Mouse (Mus musculus): Measurements from ENCODE around the gene Plpp1. TPM values are rescaled to one million over a fixed set of nuclear protein-coding genes. Genes with fewer than 3 reads are reported as not detected.

Plpp1 gene
- total and polyA plus RNA-seq, 2 experiments from 2014 or later: 59.9 to 87.2 TPM

GRCm38 (mm10) chr13:112785305-112785704, 15.3 kb upstream of the Plpp1 start:
- no peaks in the 10 kb centered on the region for H3K9me3 ChIP-seq (ENCODE audit: low read length)
- H3K4me3 ChIP-seq (ENCODE audit: low read depth, low read length): no peak overlapping the region
- no peak overlapping the region for H3K9ac ChIP-seq (replicated peaks; ENCODE audit: low read length, poor library complexity, severe bottlenecking)
- ATAC-seq (ENCODE audit: low FRiP score) (no peak), DNase-seq (ENCODE audit: low spot score) (no peak)
- 78% methylated on average over 7 of the region's 7 CpGs for WGBS
- H3K4me2 ChIP-seq (ENCODE audit: low read depth, low read length, poor library complexity, severe bottlenecking): no peak overlapping the region
- H3K27me3 ChIP-seq (ENCODE audit: insufficient read depth, low read length): no peaks in the 10 kb centered on the region
- H3K36me3 ChIP-seq (ENCODE audit: insufficient read depth, low read length): no peaks in the 10 kb centered on the region
- TF ChIP-seq CTCF (IDR thresholded peaks at IDR 0.05): no peak
- H3K27ac ChIP-seq (ENCODE audit: low read depth, low read length): no peak overlapping the region
- H3K4me1 ChIP-seq (ENCODE audit: insufficient read depth, low read length): no peaks in the 10 kb centered on the region

DNA sequence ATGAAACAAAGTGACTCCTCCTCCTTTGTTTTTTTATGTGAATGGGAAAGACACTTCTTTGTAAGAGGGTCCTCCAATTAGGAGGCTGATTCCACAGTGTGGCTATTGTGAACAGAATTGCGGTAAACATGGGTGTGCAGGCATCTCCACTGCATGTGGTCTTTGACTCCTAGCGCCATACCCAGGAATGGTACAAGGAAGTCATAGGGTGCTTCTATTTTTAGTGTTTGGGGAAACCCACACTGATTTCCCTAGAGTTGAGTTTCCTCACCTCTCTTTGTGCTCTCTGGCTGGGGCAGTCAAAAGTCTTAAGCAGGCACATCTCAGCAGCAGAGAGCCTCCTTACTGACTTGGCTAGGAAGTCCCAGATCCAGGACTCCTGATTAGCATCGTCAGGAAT, 14.4 kb upstream of the Plpp1 start:
- Histone ChIP-seq H3K27me3 (ENCODE audit: insufficient read depth, low read length) (no peaks in the 10 kb centered on the region), H3K36me3 (ENCODE audit: insufficient read depth, low read length) (no peaks in the 10 kb centered on the region), H3K4me3 (ENCODE audit: low read depth, low read length) (no peak overlapping the region), H3K4me1 (ENCODE audit: insufficient read depth, low read length) (no peaks in the 10 kb centered on the region), H3K9ac (replicated peaks; ENCODE audit: low read length, poor library complexity, severe bottlenecking) (no peak overlapping the region), H3K4me2 (ENCODE audit: low read depth, low read length, poor library complexity, severe bottlenecking) (no peak overlapping the region), H3K27ac (ENCODE audit: low read depth, low read length) (no peak overlapping the region), H3K9me3 (ENCODE audit: low read length) (no peaks in the 10 kb centered on the region)
- ATAC-seq (ENCODE audit: low FRiP score): no peak
- WGBS: 61% methylated on average over 3 of the region's 3 CpGs
- TF ChIP-seq CTCF (IDR thresholded peaks at IDR 0.05): no peak
- DNase-seq (ENCODE audit: low spot score): no peak

- no peak for TF ChIP-seq CTCF (IDR thresholded peaks at IDR 0.05)
- no peak for ATAC-seq (ENCODE audit: low FRiP score)
- H3K9me3 ChIP-seq (ENCODE audit: low read length): no peaks in the 10 kb centered on the region
- H3K27me3 ChIP-seq (ENCODE audit: insufficient read depth, low read length): no peaks in the 10 kb centered on the region
- H3K9ac ChIP-seq (replicated peaks; ENCODE audit: low read length, poor library complexity, severe bottlenecking): no peak overlapping the region
- H3K27ac ChIP-seq (ENCODE audit: low read depth, low read length): no peak overlapping the region
- no peaks in the 10 kb centered on the region for H3K4me1 ChIP-seq (ENCODE audit: insufficient read depth, low read length)
- no peak overlapping the region for H3K4me3 ChIP-seq (ENCODE audit: low read depth, low read length)
- H3K36me3 ChIP-seq (ENCODE audit: insufficient read depth, low read length): no peaks in the 10 kb centered on the region
- 81% methylated on average over 10 of the region's 10 CpGs for WGBS
- no peak for DNase-seq (ENCODE audit: low spot score)
- H3K4me2 ChIP-seq (ENCODE audit: low read depth, low read length, poor library complexity, severe bottlenecking): no peak overlapping the region
Observed at GRCm38 (mm10) chr13:112786942-112787533, 13.6 kb upstream of the Plpp1 start.

GRCm38 (mm10) chr13:112790774-112791173, 9.8 kb upstream of the Plpp1 start:
- Histone ChIP-seq H3K9ac (replicated peaks; ENCODE audit: low read length, poor library complexity, severe bottlenecking) (no peak overlapping the region), H3K27me3 (ENCODE audit: insufficient read depth, low read length) (no peaks in the 10 kb centered on the region), H3K36me3 (ENCODE audit: insufficient read depth, low read length) (no peaks in the 10 kb centered on the region), H3K9me3 (ENCODE audit: low read length) (no peaks in the 10 kb centered on the region), H3K4me2 (ENCODE audit: low read depth, low read length, poor library complexity, severe bottlenecking) (no peak overlapping the region), H3K4me3 (ENCODE audit: low read depth, low read length) (no peak overlapping the region), H3K27ac (ENCODE audit: low read depth, low read length) (no peak overlapping the region), H3K4me1 (ENCODE audit: insufficient read depth, low read length) (no peaks in the 10 kb centered on the region)
- DNase-seq (ENCODE audit: low spot score) (no peak), ATAC-seq (ENCODE audit: low FRiP score) (no peak)
- WGBS: 78% methylated on average over 5 of the region's 5 CpGs
- no peak for TF ChIP-seq CTCF (IDR thresholded peaks at IDR 0.05)

DNA sequence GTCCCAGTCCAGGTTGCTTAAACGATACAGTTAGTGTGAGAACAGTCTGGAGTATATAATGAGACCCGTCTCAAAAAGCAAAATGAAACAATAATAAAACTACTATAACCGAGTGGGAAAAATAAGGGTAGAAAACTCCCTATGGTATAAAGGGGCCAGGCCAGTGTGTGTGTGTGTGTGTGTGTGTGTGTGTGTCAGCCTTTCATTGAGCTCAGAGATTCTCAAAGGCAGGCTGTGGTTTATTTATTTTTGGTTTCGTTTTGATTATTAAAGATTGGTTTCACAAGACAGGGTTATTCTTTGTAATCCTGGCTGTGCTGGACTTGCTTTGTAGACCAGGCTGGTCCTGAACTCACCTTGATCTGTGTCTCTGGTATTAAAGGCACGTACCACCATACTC, 8.7 kb upstream of the Plpp1 start:
- Histone ChIP-seq H3K27me3 (ENCODE audit: insufficient read depth, low read length) (no peaks in the 10 kb centered on the region), H3K4me2 (ENCODE audit: low read depth, low read length, poor library complexity, severe bottlenecking) (no peak overlapping the region), H3K4me3 (ENCODE audit: low read depth, low read length) (no peak overlapping the region), H3K9ac (replicated peaks; ENCODE audit: low read length, poor library complexity, severe bottlenecking) (no peak overlapping the region), H3K27ac (ENCODE audit: low read depth, low read length) (no peak overlapping the region), H3K4me1 (ENCODE audit: insufficient read depth, low read length) (no peaks in the 10 kb centered on the region), H3K9me3 (ENCODE audit: low read length) (no peaks in the 10 kb centered on the region), H3K36me3 (ENCODE audit: insufficient read depth, low read length) (no peaks in the 10 kb centered on the region)
- DNase-seq (ENCODE audit: low spot score) (no peak), ATAC-seq (ENCODE audit: low FRiP score) (no peak)
- whole genome bisulfite sequencing: 88% methylated on average over 5 of the region's 5 CpGs
- no peak for TF ChIP-seq CTCF (IDR thresholded peaks at IDR 0.05)

DNA sequence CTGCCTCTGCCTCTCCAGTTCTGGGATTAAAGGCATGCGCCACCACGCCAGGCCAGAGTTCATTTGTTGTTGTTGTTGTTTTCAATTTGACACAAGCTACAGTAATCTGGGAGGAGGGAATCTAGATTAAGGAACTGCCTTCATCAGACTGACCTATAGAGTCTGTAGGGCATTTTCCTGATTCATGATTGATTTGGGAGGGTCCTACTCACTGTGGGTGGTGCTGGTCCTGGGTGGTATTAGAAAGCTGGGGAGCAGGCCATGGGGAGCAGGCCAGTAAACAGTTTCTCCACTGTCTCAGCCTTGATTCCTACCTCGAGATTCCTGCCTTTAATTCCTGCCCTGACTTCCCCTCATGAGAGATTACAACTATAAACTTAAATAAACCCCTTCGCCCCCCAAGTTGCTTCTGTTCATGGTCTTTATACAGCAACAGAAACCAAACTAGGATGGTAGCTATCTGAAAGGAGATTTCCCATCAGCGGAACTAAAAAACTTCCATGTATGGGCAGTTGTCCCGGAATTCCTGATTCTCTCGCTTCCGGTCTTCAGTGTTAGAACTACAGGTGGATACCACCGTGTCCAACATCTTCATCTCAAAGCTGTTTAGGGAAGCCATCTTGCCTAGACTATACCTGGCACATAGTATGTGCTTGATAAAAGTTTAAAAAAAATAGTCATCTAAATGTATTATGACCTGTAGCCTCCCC, 2.2 kb upstream of the Plpp1 start:
- TF ChIP-seq CTCF (IDR thresholded peaks at IDR 0.05): no peak
- Histone ChIP-seq H3K9me3 (ENCODE audit: low read length) (no peaks in the 10 kb centered on the region), H3K27ac (ENCODE audit: low read depth, low read length) (no peak overlapping the region), H3K36me3 (ENCODE audit: insufficient read depth, low read length) (no peaks in the 10 kb centered on the region), H3K9ac (replicated peaks; ENCODE audit: low read length, poor library complexity, severe bottlenecking) (no peak overlapping the region), H3K4me2 (ENCODE audit: low read depth, low read length, poor library complexity, severe bottlenecking) (no peak overlapping the region), H3K27me3 (ENCODE audit: insufficient read depth, low read length) (no peaks in the 10 kb centered on the region), H3K4me3 (ENCODE audit: low read depth, low read length) (no peak overlapping the region), H3K4me1 (ENCODE audit: insufficient read depth, low read length) (peaks cover 3% of the 10 kb centered on the region; the same call in 1 of the 2 replicates)
- DNase-seq (ENCODE audit: low spot score) (no peak), ATAC-seq (ENCODE audit: low FRiP score) (no peak)
- WGBS: 96% methylated on average over 9 of the region's 9 CpGs

All from midbrain, postnatal 0 days (tissue).